Mouse (Mus musculus) small intestine, adult 10 weeks (tissue): ENCODE data around the gene Eddm3b. TPM values are rescaled to one million over a fixed set of nuclear protein-coding genes. Genes with fewer than 3 reads are reported as not detected.

Experiments
- polyA plus RNA-seq: library from polyadenylated mRNA; stranded (reverse); fragments of 350-450 nt; fragmentation: Illumina TruSeq; extraction: RNeasy Lipid Tissue Mini Kit (QIAGEN cat#74804); gene quantifications from one replicate; pipeline ENCODE4 v1.2.3, GENCODE M21; 2014; ENCODE audit warnings: low replicate concordance

Gene Eddm3b
- not detected for polyA plus RNA-seq

DNA sequence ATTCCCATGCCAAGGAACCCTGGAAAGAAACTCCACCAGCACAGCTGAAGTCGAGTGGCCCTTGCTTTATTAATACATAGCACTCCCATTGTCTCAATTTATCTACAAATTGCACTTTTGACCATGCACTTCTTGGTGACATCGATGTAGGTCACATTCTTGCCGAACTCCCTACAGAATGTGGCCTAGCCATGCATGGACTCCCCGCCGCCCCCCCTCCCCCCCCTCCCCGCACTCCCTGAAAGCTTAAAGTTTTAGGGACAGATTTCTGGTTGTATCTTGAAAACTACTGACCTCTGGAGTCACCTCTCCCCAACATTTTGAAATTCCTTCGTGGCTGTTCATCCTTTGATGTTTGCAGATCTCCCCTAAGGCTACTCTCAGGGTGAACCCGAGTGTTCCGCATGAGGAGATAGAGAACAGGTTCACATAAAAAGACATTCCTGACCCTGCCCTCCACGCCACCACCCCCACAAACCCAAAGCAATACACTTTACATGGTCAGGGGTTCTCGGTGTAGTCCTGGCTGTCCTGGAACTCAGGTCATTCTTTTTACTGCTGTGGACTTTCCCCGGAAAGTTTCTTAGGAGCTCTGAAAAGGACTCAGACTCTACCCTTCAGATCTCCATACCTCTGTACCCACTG lies at the start of gene Eddm3b:
Gene Eddm3b (plus strand): TSS at position 511 of the 645 bp plus-strand sequence.

DNA sequence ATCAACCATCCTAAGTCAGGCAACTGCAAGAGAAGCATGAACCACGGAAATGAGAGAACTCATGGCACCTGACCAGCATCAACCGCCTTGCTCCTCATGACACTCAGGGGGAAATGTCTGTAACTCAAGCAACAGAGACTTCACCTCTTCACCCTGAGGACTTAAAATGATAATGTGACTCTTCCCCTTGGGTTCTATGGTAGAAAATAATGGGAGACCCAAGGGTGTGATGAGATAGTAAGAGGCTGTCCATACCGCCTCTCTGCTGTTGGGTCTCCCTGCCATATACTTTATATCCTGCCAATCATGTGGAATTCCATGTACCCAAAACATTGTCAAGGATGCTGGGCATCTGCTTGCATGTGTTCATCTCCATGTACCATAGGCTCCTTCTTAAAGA lies 39.9 kb upstream of the Eddm3b start, which contains the start of gene Olfr750:
Gene Olfr750 (minus strand): TSS at position 101 of the 400 bp plus-strand sequence.

DNA sequence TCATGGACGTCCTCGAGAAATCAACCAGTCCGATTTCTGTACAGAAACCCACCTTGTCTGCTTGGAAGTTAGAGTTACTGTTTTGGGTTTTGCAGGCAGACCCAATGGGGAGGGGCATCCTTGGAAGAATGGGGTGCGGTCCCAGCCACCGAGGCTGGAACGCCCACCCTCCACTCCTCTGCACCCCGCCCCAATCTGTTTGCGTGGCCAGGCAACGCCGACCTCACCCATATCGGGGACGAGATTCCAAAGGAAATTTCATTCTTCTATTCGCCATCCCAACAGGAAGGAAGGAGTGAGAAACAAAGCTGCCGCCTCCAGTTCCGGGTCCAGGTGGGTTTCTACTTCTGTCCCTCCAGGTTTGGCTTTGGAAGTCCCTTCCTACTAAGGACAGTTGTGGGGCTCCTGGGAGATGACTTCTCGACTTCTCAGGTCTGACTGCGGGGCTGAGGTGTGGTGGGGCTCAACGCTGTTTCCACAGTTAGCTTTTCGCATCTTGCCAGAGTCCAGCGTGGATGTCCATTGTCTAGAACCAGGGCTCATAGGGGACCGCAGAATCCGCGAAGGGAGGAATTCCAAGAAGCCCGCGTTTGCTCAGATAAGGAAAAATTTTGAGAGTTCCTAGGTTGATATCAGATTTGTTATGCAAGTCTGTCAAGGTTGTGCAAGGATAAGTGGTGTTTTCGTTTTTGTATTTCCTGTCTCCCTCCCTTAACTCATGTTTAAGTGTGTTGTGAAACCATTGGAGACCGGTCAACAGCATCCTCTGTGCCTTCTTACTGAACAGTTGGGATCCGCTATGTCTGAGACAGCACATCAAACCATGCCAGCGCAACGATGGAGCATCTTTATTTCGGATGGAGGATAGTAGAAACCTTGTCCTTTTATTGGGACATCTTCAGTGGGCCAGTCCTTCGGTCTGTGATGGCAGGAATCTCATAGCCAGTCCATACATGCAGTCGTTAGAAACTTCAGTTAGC lies 23.0 kb upstream of the Eddm3b start, which contains the start of the genes Rnase4 and Ang:
Gene Rnase4 (plus strand): TSS at position 157 of the 980 bp plus-strand sequence.
Gene Ang (plus strand): TSS at position 230 of the 980 bp plus-strand sequence.

DNA sequence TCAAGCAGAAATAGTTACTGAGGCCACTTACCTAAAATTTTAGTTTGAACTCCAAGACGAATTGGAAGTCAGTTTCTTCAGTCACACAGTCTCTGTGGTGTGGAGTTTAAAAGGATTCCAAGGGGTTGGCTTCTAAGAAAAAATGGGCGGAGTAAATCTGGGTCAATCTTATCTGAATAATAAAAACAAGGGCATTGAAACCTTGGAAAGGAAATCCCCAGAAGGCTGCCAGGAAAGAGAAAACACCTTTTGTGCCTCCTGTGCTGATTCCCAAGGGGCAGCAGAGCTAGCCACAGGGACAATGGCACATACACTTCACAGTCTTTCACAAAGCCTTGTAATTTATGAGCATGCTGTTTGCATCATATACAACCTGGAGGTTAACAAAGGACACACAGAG lies 32.5 kb downstream of the Eddm3b start, which contains the start of gene Rnase1:
Gene Rnase1 (minus strand): TSS at position 101 of the 400 bp plus-strand sequence.

DNA sequence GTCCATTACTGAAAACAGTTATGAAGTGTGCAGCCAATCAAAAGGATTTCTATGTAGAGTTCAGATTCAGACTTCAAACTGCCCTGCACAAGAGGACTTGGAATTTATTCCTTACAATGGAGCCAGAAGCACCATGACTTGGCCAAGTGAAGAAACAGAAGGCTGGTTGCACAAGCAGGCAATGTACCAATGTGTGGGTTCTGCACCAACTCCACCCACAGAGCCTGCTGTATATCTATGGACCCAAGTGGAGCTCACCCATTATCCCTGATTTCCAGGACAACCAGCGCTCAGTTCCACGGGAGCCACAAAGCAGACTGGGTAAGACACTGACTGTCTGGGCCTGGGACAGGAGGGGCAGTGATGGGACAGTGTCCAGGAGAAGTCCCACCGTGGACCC lies 47.8 kb downstream of the Eddm3b start, which contains the start of gene Rnase2b:
Gene Rnase2b (plus strand): TSS at position 285 of the 400 bp plus-strand sequence.

Other genes starting within 250 kb of the Eddm3b start
- gene Tep1, start 243.9 kb upstream of the Eddm3b start, polyA plus RNA-seq = 55.9 TPM
- 5.5 TPM for gene Klhl33, start 216.9 kb upstream of the Eddm3b start, polyA plus RNA-seq
- gene Osgep, start 189.5 kb upstream of the Eddm3b start, polyA plus RNA-seq = 6.3 TPM
- 6.1 TPM for gene Apex1, start 189.5 kb upstream of the Eddm3b start, polyA plus RNA-seq
- gene Pip4p1, start 183.6 kb upstream of the Eddm3b start, polyA plus RNA-seq = 9.2 TPM
- gene Pnp, start 183.3 kb upstream of the Eddm3b start, polyA plus RNA-seq = 250 TPM
- gene Gm49342, start 169.9 kb upstream of the Eddm3b start, polyA plus RNA-seq = not detected
- gene Pnp2, start 158.4 kb upstream of the Eddm3b start, polyA plus RNA-seq = 51.2 TPM
- not detected for gene Rnase10, start 106.7 kb upstream of the Eddm3b start, polyA plus RNA-seq
- not detected for gene Rnase9, start 72.6 kb upstream of the Eddm3b start, polyA plus RNA-seq
- not detected for gene Rnase11, start 64.3 kb upstream of the Eddm3b start, polyA plus RNA-seq
- gene Rnase12, start 56.8 kb upstream of the Eddm3b start, polyA plus RNA-seq = not detected
- gene Olfr750, start 40.0 kb upstream of the Eddm3b start, polyA plus RNA-seq = not detected
- gene Rnase4, start 23.3 kb upstream of the Eddm3b start, polyA plus RNA-seq = 270 TPM
- 15.4 TPM for gene Ang, start 23.3 kb upstream of the Eddm3b start, polyA plus RNA-seq
- gene Rnase6, start 9.5 kb downstream of the Eddm3b start, polyA plus RNA-seq = 16.6 TPM
- gene Rnase1, start 32.4 kb downstream of the Eddm3b start, polyA plus RNA-seq = 1,041 TPM
- not detected for gene Rnase2b, start 47.8 kb downstream of the Eddm3b start, polyA plus RNA-seq
- gene Ang2, start 84.7 kb downstream of the Eddm3b start, polyA plus RNA-seq = not detected
- gene Ear14, start 89.0 kb downstream of the Eddm3b start, polyA plus RNA-seq = not detected
- gene Rnase2a, start 141.7 kb downstream of the Eddm3b start, polyA plus RNA-seq = not detected
- not detected for gene Gm7247, start 247.3 kb downstream of the Eddm3b start, polyA plus RNA-seq